Mouse (Mus musculus) kidney, adult 18-20 months (tissue): ENCODE data around the gene Nudt17.
"Not testable (repeated sequence)": the region's sequence is repeated elsewhere in the genome, so short reads cannot be mapped to it uniquely, and the experiment has no call there.

Experiments
- DNase-seq: peaks from one replicate; pipeline ENCODE4 v3.0.0; 2021

The Nudt17 gene

DNA sequence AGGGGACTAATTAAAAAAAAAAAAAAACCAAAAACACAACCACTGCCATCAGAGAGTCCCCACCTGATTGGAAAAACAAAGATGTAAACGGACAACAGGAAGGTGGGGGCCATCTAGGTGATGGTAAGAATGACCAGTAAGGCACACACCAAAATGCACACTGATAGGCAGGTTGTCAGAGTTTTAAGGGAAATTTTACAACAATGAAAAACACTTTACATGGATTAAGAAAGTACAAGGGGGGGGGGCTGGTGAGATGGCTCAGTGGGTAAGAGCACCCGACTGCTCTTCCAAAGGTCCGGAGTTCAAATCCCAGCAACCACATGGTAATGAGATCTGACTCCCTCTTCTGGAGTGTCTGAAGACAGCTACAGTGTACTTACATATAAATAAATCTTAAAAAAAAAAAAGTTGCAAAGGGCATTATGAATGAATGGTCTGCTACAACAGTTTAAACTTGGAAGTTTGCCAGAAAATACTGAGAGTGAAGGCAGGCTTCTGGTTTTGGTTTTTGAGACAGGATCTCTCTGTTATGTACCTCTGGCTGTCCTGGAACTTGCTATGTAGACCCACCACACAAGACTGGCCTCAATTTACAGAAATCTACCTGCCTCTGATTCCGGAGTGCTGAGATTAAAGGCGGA is 39.8 kb downstream of the Nudt17 start:
- DNase-seq = no peak

DNA sequence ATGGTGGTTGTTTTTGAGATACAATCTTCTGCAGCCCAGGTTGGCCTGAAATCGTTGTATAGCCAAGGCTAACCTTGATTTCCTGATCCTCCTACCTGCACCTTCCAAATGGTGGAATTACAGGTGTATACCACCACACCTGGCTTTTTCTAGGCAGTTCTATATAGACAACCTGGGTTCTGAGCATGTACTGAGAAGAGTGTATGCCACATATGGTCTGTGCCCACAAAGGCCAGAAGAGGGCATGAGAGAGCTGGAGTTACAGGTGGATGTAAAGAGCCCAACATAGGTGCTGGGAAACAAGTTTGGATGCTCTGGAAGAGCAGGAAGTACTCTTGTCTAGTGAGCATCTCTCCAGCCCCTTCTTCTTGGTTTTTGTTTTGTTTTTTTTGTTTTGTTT is 41.0 kb downstream of the Nudt17 start:
- DNase-seq = peak; percentile 46

DNA sequence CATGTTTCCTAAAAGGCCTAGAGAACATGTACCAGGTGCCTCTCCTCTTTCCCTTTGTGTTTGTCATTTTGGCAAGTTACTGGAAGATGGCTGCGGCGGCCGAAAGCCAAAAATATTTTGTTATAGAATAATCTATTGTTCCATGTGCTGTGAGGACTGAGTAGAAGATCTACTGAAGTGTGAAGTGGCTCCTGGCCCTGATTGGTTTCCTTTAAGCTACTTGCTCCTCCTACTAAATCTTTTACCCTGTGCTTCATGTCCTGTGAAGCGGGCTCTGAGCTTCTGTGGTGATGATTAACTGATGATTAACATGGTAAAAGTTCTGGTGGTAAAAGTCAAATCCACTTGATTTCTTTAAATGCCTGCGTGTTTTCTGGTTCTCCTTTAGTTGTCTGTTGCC is 41.4 kb downstream of the Nudt17 start:
- peak; percentile 38 for DNase-seq

DNA sequence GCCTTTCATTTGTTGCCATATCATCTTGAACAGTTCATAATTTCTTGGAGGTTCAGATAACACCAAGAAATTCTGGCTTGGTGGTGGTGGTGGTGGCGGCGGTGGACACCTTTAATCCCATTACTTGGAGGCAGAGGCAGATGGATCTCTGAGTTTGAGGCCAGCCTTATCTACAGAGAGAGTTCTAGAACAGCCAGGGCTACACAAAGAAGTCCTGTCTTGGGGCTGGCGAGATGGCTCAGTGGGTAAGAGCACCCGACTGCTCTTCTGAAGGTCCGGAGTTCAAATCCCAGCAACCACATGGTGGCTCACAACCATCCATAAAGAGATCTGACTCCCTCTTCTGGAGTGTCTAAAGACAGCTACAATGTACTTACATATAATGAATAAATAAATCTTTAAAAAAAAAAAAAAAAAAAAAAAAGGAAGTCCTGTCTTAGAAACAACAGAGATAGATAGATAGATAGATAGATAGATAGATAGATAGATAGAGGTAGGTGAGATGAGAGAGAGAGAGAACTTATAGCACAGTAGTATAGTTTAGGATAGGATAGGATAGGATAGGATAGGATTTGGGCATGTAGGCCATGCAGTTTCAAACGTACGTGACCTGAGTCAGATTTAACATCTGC is 42.5 kb downstream of the Nudt17 start:
- not testable (repeated sequence) for DNase-seq

DNA sequence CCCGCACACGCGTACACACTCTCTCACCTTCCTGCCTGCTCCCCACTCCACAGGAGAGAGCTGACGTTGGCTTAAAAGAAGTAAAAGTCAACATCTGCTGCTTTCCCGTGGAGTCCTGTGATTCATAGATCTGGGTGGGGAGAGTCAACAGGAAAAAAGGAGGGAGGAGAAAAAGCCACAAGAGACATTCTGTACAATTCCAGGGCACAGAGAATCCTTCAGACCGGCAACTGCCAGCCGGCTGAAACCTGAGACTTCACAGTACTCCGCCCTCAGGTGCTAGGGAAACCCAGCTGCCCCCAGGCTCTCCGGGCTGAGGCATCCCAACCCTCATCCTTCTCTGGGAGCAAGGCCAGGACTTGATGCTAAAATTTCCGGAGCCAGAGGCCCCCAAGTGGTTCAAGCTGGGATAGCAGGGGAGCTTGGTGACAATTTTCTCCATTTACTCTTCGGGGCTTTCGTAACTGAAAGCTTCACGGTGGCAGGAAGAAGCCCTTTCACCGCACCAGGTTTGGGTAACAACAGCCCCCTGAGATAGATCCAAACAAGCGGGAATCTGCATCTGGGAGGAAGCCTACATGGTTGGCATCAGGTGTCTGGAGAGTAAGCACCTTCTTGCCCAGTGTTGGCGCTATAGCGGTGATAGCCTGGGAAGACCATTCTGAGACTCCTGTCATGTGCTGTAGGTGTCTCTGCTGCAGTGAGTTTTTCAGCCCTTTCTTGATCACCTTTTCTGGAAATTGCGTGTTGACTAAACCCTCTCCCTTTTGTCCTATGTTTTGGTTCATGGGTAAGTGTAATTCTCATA is 44.7 kb downstream of the Nudt17 start:
- DNase-seq = peak; percentile 86

DNA sequence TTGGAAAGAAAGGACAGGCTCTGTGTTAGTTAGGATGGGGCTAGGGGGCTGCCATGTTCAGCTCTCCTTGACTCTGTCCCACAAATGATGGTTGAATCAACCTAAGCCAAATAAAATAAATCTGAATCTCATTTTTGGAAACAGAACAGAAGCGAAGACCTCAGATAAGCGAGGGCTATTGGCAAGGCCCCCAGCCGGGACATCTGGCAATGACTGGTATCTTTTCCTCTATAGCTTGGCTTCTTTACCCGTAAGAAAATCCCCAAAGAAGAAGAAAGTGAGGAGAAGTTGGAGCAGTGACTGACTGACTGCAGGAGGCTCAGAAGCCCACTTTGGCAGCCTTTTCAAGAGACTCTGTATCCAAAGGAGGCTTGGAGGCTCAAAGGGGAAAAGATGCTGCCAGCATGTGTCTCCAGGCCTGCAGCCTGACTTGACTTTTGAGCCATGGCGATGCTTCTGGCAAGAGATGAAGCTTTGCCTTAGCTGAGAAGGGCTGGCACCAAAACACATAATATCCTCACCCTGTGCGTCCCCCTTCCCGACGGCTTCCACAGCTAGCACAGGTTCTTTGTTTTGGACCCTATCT is 45.5 kb downstream of the Nudt17 start:
- DNase-seq = no peak

DNA sequence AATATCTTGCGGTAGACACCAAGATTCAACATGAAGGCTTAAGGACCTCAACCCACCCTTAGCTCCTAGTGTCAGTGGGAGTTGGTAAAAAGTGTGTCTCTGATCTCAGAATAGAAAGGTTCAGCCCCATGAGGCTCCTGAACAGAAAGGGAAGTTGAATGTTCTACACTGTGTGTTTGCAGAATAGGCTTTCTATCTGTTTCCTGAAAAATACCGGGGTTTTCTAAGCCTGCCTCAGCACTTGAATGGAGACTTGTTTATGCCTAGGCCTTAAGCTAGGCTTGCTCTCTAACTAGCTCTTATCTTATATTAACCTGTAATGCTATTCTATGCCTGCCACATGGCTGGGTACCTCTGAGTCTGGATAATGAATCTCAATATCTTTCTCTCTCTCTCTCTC is 47.5 kb downstream of the Nudt17 start:
- no peak for DNase-seq
